Mouse (Mus musculus) neural tube, embryonic 11.5 days (tissue): Measurements from ENCODE around the gene Nomo1. TPM values are rescaled to one million over a fixed set of nuclear protein-coding genes. Genes with fewer than 3 reads are reported as not detected.

ENCODE experiments used
- ATAC-seq: fragments of 200-750 bp; cut with Nextera tagmentation; 2 replicates; pipeline ENCODE4 v1.8.0; 2017; ENCODE audit warnings: moderate number of reproducible peaks, mild to moderate bottlenecking, moderate TSS enrichment, moderate library complexity; ENCODE audit not compliant: insufficient read depth, low FRiP score, low TSS enrichment
- DNase-seq: peaks from one replicate; pipeline ENCODE4 v3.0.0-alpha.2; 2015; ENCODE audit warnings: low spot score
- H3K27ac ChIP-seq: fragments of 300-500 bp; sonication (generic); 2 replicates; pipeline ENCODE4 v1.5.1; 2014; ENCODE audit warnings: low read depth, mild to moderate bottlenecking, low read length
- H3K27me3 ChIP-seq: fragments of 300-500 bp; sonication (generic); 2 replicates; pipeline ENCODE4 v1.6.1; 2014; ENCODE audit warnings: mild to moderate bottlenecking, low read length, mixed read lengths; ENCODE audit not compliant: control insufficient read depth, insufficient read depth
- H3K36me3 ChIP-seq: fragments of 300-500 bp; sonication (generic); 2 replicates; pipeline ENCODE4 v1.6.1; 2014; ENCODE audit warnings: mild to moderate bottlenecking, low read length, moderate library complexity, mixed read lengths; ENCODE audit not compliant: control insufficient read depth, insufficient read depth
- H3K4me1 ChIP-seq: fragments of 300-500 bp; sonication (generic); 2 replicates; pipeline ENCODE4 v1.6.1; 2014; ENCODE audit warnings: low read length, mixed read lengths; ENCODE audit not compliant: control insufficient read depth, insufficient read depth
- H3K4me2 ChIP-seq: fragments of 300-500 bp; sonication (generic); 2 replicates; pipeline ENCODE4 v1.6.1; 2014; ENCODE audit warnings: low read depth, mild to moderate bottlenecking, moderate library complexity
- H3K4me3 ChIP-seq: fragments of 300-500 bp; sonication (generic); 2 replicates; pipeline ENCODE4 v1.5.1; 2014; ENCODE audit warnings: low read depth, low read length
- H3K9ac ChIP-seq: fragments of 300-500 bp; sonication (generic); 2 replicates; pipeline ENCODE4 v1.6.1; 2014; ENCODE audit warnings: mild to moderate bottlenecking, low read length
- H3K9me3 ChIP-seq: fragments of 300-500 bp; sonication (generic); 2 replicates; pipeline ENCODE4 v1.6.1; 2016; ENCODE audit warnings: low read length; ENCODE audit not compliant: control insufficient read depth
- WGBS: fragments of 180-500 bp; shearing (Covaris S2); extraction: QIAGEN DNeasy Blood & Tissue Kit; methylation state at CpG from one replicate; pipeline ENCODE4 v1.1.7; 2014; 5-methylcytosine and 5-hydroxymethylcytosine counted together
- polyA plus RNA-seq: library from polyadenylated mRNA; unstranded; fragments of >200 nt; fragmentation: Nextera tagmentation; extraction: Ambion mirVana; gene quantifications from 2 replicates; pipeline ENCODE4 v1.2.1, GENCODE M21; 2014

Nomo1 gene
- polyA plus RNA-seq, 1 experiment from 2014 or later: 19.2 TPM

GRCm38 (mm10) chr7:46113435-46113834 lies 79.9 kb downstream of the Nomo1 start:
- DNase-seq (no peak), ATAC-seq (no peak)
- Histone ChIP-seq H3K27me3 (no peaks in the 10 kb centered on the region), H3K9ac (no peak overlapping the region), H3K4me2 (no peak overlapping the region), H3K4me3 (no peak overlapping the region), H3K9me3 (no peaks in the 10 kb centered on the region), H3K4me1 (peaks cover 3% of the 10 kb centered on the region; the same call in 1 of the 2 replicates), H3K27ac (no peak overlapping the region), H3K36me3 (no peaks in the 10 kb centered on the region)
- 69% methylated on average over 3 of the region's 3 CpGs for WGBS

GRCm38 (mm10) chr7:46116118-46116581 lies 82.7 kb downstream of the Nomo1 start:
- no peak for DNase-seq
- WGBS: 72% methylated on average over 10 of the region's 10 CpGs
- no peaks in the 10 kb centered on the region for H3K9me3 ChIP-seq
- ATAC-seq: no peak
- H3K27ac ChIP-seq: no peak overlapping the region
- H3K36me3 ChIP-seq: no peaks in the 10 kb centered on the region
- H3K4me1 ChIP-seq: peaks cover 3% of the 10 kb centered on the region; the same call in 1 of the 2 replicates
- H3K4me2 ChIP-seq: no peak overlapping the region
- no peak overlapping the region for H3K4me3 ChIP-seq
- H3K9ac ChIP-seq: no peak overlapping the region
- H3K27me3 ChIP-seq: no peaks in the 10 kb centered on the region

GRCm38 (mm10) chr7:46117035-46117434 lies 83.5 kb downstream of the Nomo1 start:
- Histone ChIP-seq H3K9me3 (no peaks in the 10 kb centered on the region), H3K27ac (no peak overlapping the region), H3K9ac (no peak overlapping the region), H3K4me1 (peaks cover 3% of the 10 kb centered on the region; the same call in 1 of the 2 replicates), H3K27me3 (no peaks in the 10 kb centered on the region), H3K36me3 (no peaks in the 10 kb centered on the region), H3K4me2 (no peak overlapping the region), H3K4me3 (no peak overlapping the region)
- DNase-seq (no peak), ATAC-seq (no peak)
- WGBS: 98% methylated on average over 16 of the region's 16 CpGs

- no peak for DNase-seq
- Histone ChIP-seq H3K4me1 (no peaks in the 10 kb centered on the region; the same call in 1 of the 2 replicates), H3K27ac (no peak overlapping the region), H3K9me3 (no peaks in the 10 kb centered on the region), H3K27me3 (no peaks in the 10 kb centered on the region), H3K4me3 (no peak overlapping the region), H3K36me3 (no peaks in the 10 kb centered on the region), H3K4me2 (no peak overlapping the region), H3K9ac (no peak overlapping the region)
- 51% methylated on average over 4 of the region's 4 CpGs for WGBS
- ATAC-seq: no peak
Measured at GRCm38 (mm10) chr7:46122964-46123363, 89.5 kb downstream of the Nomo1 start.

- H3K4me2 ChIP-seq: no peak overlapping the region
- H3K36me3 ChIP-seq: no peaks in the 10 kb centered on the region
- no peaks in the 10 kb centered on the region; the same call in 1 of the 2 replicates for H3K4me1 ChIP-seq
- H3K27ac ChIP-seq: no peak overlapping the region
- no peak overlapping the region for H3K4me3 ChIP-seq
- no peak overlapping the region for H3K9ac ChIP-seq
- WGBS: 77% methylated on average over 6 of the region's 6 CpGs
- DNase-seq: no peak
- H3K9me3 ChIP-seq: no peaks in the 10 kb centered on the region
- ATAC-seq: no peak
- H3K27me3 ChIP-seq: no peaks in the 10 kb centered on the region
Measured at GRCm38 (mm10) chr7:46124460-46124859, 91.0 kb downstream of the Nomo1 start.

- no peak overlapping the region for H3K4me2 ChIP-seq
- H3K27ac ChIP-seq: no peak overlapping the region
- no peaks in the 10 kb centered on the region for H3K27me3 ChIP-seq
- no peaks in the 10 kb centered on the region; the same call in 1 of the 2 replicates for H3K4me1 ChIP-seq
- ATAC-seq: no peak
- WGBS: 91% methylated on average over 11 of the region's 11 CpGs
- no peaks in the 10 kb centered on the region for H3K9me3 ChIP-seq
- no peak for DNase-seq
- H3K36me3 ChIP-seq: no peaks in the 10 kb centered on the region
- no peak overlapping the region for H3K9ac ChIP-seq
- no peak overlapping the region for H3K4me3 ChIP-seq
Measured at GRCm38 (mm10) chr7:46125340-46125739, 91.8 kb downstream of the Nomo1 start.

- Histone ChIP-seq H3K27me3 (no peaks in the 10 kb centered on the region), H3K27ac (no peak overlapping the region), H3K9me3 (no peaks in the 10 kb centered on the region), H3K4me2 (no peak overlapping the region), H3K9ac (no peak overlapping the region), H3K4me1 (no peaks in the 10 kb centered on the region; the same call in 1 of the 2 replicates), H3K4me3 (no peak overlapping the region), H3K36me3 (no peaks in the 10 kb centered on the region)
- WGBS: 44% methylated on average over 7 of the region's 7 CpGs
- 0 out of 2 replicates have a peak, but pooled peaks have one; percentile 58 for ATAC-seq
- DNase-seq: peak; percentile 40
Measured at GRCm38 (mm10) chr7:46128196-46128595, 94.7 kb downstream of the Nomo1 start.

GRCm38 (mm10) chr7:46129463-46130179 lies 96.1 kb downstream of the Nomo1 start:
- Histone ChIP-seq H3K27ac (no peak overlapping the region), H3K27me3 (no peaks in the 10 kb centered on the region), H3K4me2 (no peak overlapping the region), H3K4me3 (no peak overlapping the region), H3K9ac (no peak overlapping the region), H3K9me3 (no peaks in the 10 kb centered on the region), H3K4me1 (peaks cover 2% of the 10 kb centered on the region; the same call in 1 of the 2 replicates), H3K36me3 (no peaks in the 10 kb centered on the region)
- ATAC-seq (no peak), DNase-seq (no peak)
- WGBS: 36% methylated on average over 7 of the region's 7 CpGs

GRCm38 (mm10) chr7:46130723-46131122 lies 97.2 kb downstream of the Nomo1 start:
- Histone ChIP-seq H3K4me1 (peaks cover 2% of the 10 kb centered on the region; the same call in 1 of the 2 replicates), H3K27me3 (no peaks in the 10 kb centered on the region), H3K27ac (no peak overlapping the region), H3K9ac (no peak overlapping the region), H3K4me2 (no peak overlapping the region), H3K9me3 (no peaks in the 10 kb centered on the region), H3K4me3 (no peak overlapping the region), H3K36me3 (no peaks in the 10 kb centered on the region)
- ATAC-seq: no peak
- 64% methylated on average over 7 of the region's 7 CpGs for WGBS
- no peak for DNase-seq
